ENCODE assay signal across 17 mouse cellular contexts in genomic region chrX:10219281-10219680, GRCm38 (mm10). TPM values are rescaled to one million over a fixed set of nuclear protein-coding genes. Genes with fewer than 3 reads are reported as not detected.
DNase-seq lines count a peak whose midpoint lies in the region; ATAC-seq and TF ChIP-seq lines count a peak whose summit lies in the region.
"Had no signal": no experiment of that assay in that cellular context is flagged by ENCODE, and none has a peak within 500 bp of the region (broad histone marks: within the 10 kb centered on the region; RNA-seq: fewer than 3 reads in every experiment).

No protein-coding gene starts in this region.

- WGBS in forebrain, embryonic 14.5 days: 70% methylated on average over 6 of the region's 6 CpGs
- WGBS in forebrain, embryonic 12.5 days: 68% methylated on average over 6 of the region's 6 CpGs

- no peaks in the 10 kb centered on the region for H3K9me3 ChIP-seq in forebrain, embryonic 14.5 days (replicated peaks; ENCODE audit: control insufficient read depth, low read length)
- no peaks in the 10 kb centered on the region for H3K9me3 ChIP-seq in forebrain, embryonic 12.5 days
- H3K9me3 ChIP-seq: liver, embryonic 13.5 days; midbrain, embryonic 10.5 days had no signal

- intact Hi-C loops in left cerebral cortex, postnatal 4 days (cut with DNase I): no loop called here
- intact Hi-C loops in left cerebral cortex, adult 2 months (cut with DNase I): loop anchor here (5.0 kb wide), 1 partner anchor 268 kb away; the partner anchor contains the start of gene Tspan7

- H3K27me3 ChIP-seq in forebrain, embryonic 14.5 days (replicated peaks; ENCODE audit: control insufficient read depth, insufficient read depth, low read length): no peaks in the 10 kb centered on the region
- H3K27me3 ChIP-seq in forebrain, embryonic 12.5 days: no peaks in the 10 kb centered on the region
- H3K27me3 ChIP-seq: liver, embryonic 13.5 days had no signal

- no peak overlapping the region for H3K9ac ChIP-seq in forebrain, embryonic 14.5 days (ENCODE audit: low read length)
- no peak overlapping the region for H3K9ac ChIP-seq in forebrain, embryonic 12.5 days
- H3K9ac ChIP-seq: liver, embryonic 13.5 days had no signal

- no peak for TF ChIP-seq CTCF in left cerebral cortex, adult 2 months (IDR thresholded peaks at IDR 0.05)
- TF ChIP-seq CTCF in brain, embryonic 14.5 days (IDR thresholded peaks at IDR 0.05; ENCODE audit: borderline replicate concordance, extremely low read depth, insufficient read depth, insufficient read length): no peak

- peak; percentile 4 for DNase-seq in forebrain, embryonic 14.5 days (ENCODE audit: low spot score)
- DNase-seq in left cerebral cortex, postnatal 4 days: peak; percentile 19
- DNase-seq in left cerebral cortex, adult 2 months (ENCODE audit: extremely low spot score in 1 of 2, low spot score in 2 of 2): no peak
- peak; percentile 27 for DNase-seq in brain, embryonic 14.5 days (ENCODE audit: low read depth)
- peak; percentile 22 for DNase-seq in cerebellum, postnatal 36 days
- no peak for DNase-seq in frontal cortex, postnatal 10 days (ENCODE audit: low spot score in 2 of 2)
- DNase-seq: adrenal gland, adult 2 months; liver, embryonic 13.5 days; lung, postnatal 10 days; thymus, postnatal 25 days had no signal

- H3K4me2 ChIP-seq in forebrain, embryonic 14.5 days (ENCODE audit: low read length): no peak overlapping the region
- H3K4me2 ChIP-seq in forebrain, embryonic 12.5 days: no peak overlapping the region
- H3K4me2 ChIP-seq: liver, embryonic 13.5 days had no signal

- H3K36me3 ChIP-seq in forebrain, embryonic 14.5 days (ENCODE audit: control insufficient read depth, insufficient read depth, low read length): no peaks in the 10 kb centered on the region
- H3K36me3 ChIP-seq in forebrain, embryonic 12.5 days (replicated peaks): no peaks in the 10 kb centered on the region
- H3K36me3 ChIP-seq: liver, embryonic 13.5 days; midbrain, embryonic 10.5 days had no signal

- no peaks in the 10 kb centered on the region for H3K4me1 ChIP-seq in forebrain, embryonic 14.5 days (ENCODE audit: control insufficient read depth, insufficient read depth, low read length)
- H3K4me1 ChIP-seq in forebrain, embryonic 12.5 days: peaks cover 3% of the 10 kb centered on the region; the same call in 1 of the 2 replicates
- H3K4me1 ChIP-seq: liver, embryonic 13.5 days; midbrain, embryonic 10.5 days had no signal

- ATAC-seq in forebrain, embryonic 14.5 days: no peak
- ATAC-seq in forebrain, embryonic 12.5 days (ENCODE audit: low FRiP score): no peak

- no peak overlapping the region for H3K27ac ChIP-seq in forebrain, embryonic 14.5 days (ENCODE audit: low read depth, low read length)
- no peak overlapping the region for H3K27ac ChIP-seq in forebrain, embryonic 12.5 days
- H3K27ac ChIP-seq in left cerebral cortex, adult 2 months: no peak overlapping the region
- H3K27ac ChIP-seq: liver, embryonic 13.5 days; midbrain, embryonic 10.5 days; stomach, postnatal 0 days had no signal

- H3K4me3 ChIP-seq in forebrain, embryonic 14.5 days (ENCODE audit: low read depth, low read length): no peak overlapping the region
- no peak overlapping the region for H3K4me3 ChIP-seq in forebrain, embryonic 12.5 days (replicated peaks)
- no peak overlapping the region for H3K4me3 ChIP-seq in left cerebral cortex, adult 2 months
- H3K4me3 ChIP-seq: liver, embryonic 13.5 days; midbrain, embryonic 10.5 days had no signal

- TF ChIP-seq POLR2A in brain, embryonic 14.5 days (IDR thresholded peaks at IDR 0.05; ENCODE audit: borderline replicate concordance, extremely low read depth, insufficient read depth, insufficient read length, poor library complexity, severe bottlenecking): no peak

RNA-seq across cellular contexts. Expression of gene Rpgr, which starts 2.6 kb away (rescaled TPM):
- polyA plus RNA-seq in forebrain, embryonic 14.5 days (2014; fragmentation: Nextera tagmentation; extraction: Ambion mirVana): 34.0 and 41.5 TPM in 2 replicates
- 39.3 and 44.1 TPM in 2 replicates for polyA plus RNA-seq in forebrain, embryonic 12.5 days (2016; fragmentation: Nextera tagmentation; extraction: Ambion mirVana)
- total RNA-seq in left cerebral cortex, postnatal 4 days (2021): 10 to 100 TPM; 29.0 to 31.3 TPM
- total RNA-seq in left cerebral cortex, adult 2 months (2021): 10 to 100 TPM; 19.6 to 21.0 TPM
- polyA plus RNA-seq in brain, embryonic 14.5 days (2012; rRNA removed): 22.7 and 24.5 TPM in 2 replicates

RNA-seq across cellular contexts. Expression of gene Otc, which starts 32.8 kb away (rescaled TPM):
- polyA plus RNA-seq in forebrain, embryonic 14.5 days (2014; fragmentation: Nextera tagmentation; extraction: Ambion mirVana): not detected in 2 replicates
- polyA plus RNA-seq in forebrain, embryonic 12.5 days (2016; fragmentation: Nextera tagmentation; extraction: Ambion mirVana): not detected in 2 replicates
- not detected for total RNA-seq in left cerebral cortex, postnatal 4 days (2021)
- total RNA-seq in left cerebral cortex, adult 2 months (2021): not detected
- polyA plus RNA-seq in brain, embryonic 14.5 days (2012; rRNA removed): 0.03 TPM in 1 of 2 replicates, not detected in the other
- polyA plus RNA-seq: adrenal gland, adult 2 months; C2C12; heart, postnatal 0 days; kidney, embryonic 14.5 days; limb, embryonic 11.5 days; midbrain, embryonic 10.5 days had no signal

Comparison
In these comparisons a context has a peak if more than half of its experiments do, and no peak if none do; other contexts are left out.
1. DNase-seq: peak in forebrain, embryonic 14.5 days (single experiment), left cerebral cortex, postnatal 4 days (single experiment), brain, embryonic 14.5 days (single experiment) and cerebellum, postnatal 36 days (2 of 2); none in left cerebral cortex, adult 2 months (0 of 2) and frontal cortex, postnatal 10 days (0 of 2).